Mouse (Mus musculus) stomach, embryonic 14.5 days (tissue): ENCODE data around the gene Hist1h2bj. TPM values are rescaled to one million over a fixed set of nuclear protein-coding genes. Genes with fewer than 3 reads are reported as not detected.
A peak's percentile ranks its signal among the peaks of the same experiment; 100 is the strongest.
"Not testable (repeated sequence)": the region's sequence is repeated elsewhere in the genome, so short reads cannot be mapped to it uniquely, and the experiment has no call there.

ENCODE experiments used
- ATAC-seq: fragments of 200-750 bp; cut with Nextera tagmentation; 2 replicates; pipeline ENCODE4 v1.8.0; 2017; ENCODE audit warnings: low read depth, moderate TSS enrichment; ENCODE audit not compliant: insufficient number of reproducible peaks, insufficient read depth, low FRiP score
- H3K27ac ChIP-seq: fragments of 300-500 bp; sonication (generic); 2 replicates; pipeline ENCODE4 v1.5.1; 2014; ENCODE audit warnings: mild to moderate bottlenecking, low read length, moderate library complexity, mixed read lengths
- H3K27me3 ChIP-seq: fragments of 300-500 bp; sonication (generic); 2 replicates; pipeline ENCODE4 v1.6.1; 2014; ENCODE audit warnings: low read length, control low read depth, mixed read lengths; ENCODE audit not compliant: control insufficient read depth, insufficient read depth
- H3K36me3 ChIP-seq: fragments of 300-500 bp; sonication (generic); 2 replicates; pipeline ENCODE4 v1.6.1; 2014; ENCODE audit warnings: mild to moderate bottlenecking, control low read depth, low read length, moderate library complexity, mixed read lengths; ENCODE audit not compliant: control insufficient read depth, insufficient read depth
- H3K4me1 ChIP-seq: fragments of 300-500 bp; sonication (generic); 2 replicates; pipeline ENCODE4 v1.6.1; 2014; ENCODE audit warnings: low read length, control low read depth, mixed read lengths; ENCODE audit not compliant: control insufficient read depth, insufficient read depth
- H3K4me2 ChIP-seq: fragments of 300-500 bp; sonication (generic); replicated peaks from 2 replicates; pipeline ENCODE4 v1.6.1; 2014; ENCODE audit warnings: low read depth, low read length, control low read depth
- H3K4me3 ChIP-seq: fragments of 300-500 bp; sonication (generic); 2 replicates; pipeline ENCODE4 v1.5.1; 2014; ENCODE audit warnings: low read depth, low read length, control low read depth
- H3K9ac ChIP-seq: fragments of 300-500 bp; sonication (generic); replicated peaks from 2 replicates; pipeline ENCODE4 v1.6.1; 2014; ENCODE audit warnings: low read depth, mild to moderate bottlenecking, control low read depth, low read length, moderate library complexity, mixed read lengths
- H3K9me3 ChIP-seq: fragments of 300-500 bp; sonication (generic); 2 replicates; pipeline ENCODE4 v1.6.1; 2016; ENCODE audit warnings: low read depth, low read length, control low read depth; ENCODE audit not compliant: control insufficient read depth
- WGBS: fragments of 180-500 bp; shearing (Covaris S2); extraction: QIAGEN DNeasy Blood & Tissue Kit; methylation state at CpG from one replicate; pipeline ENCODE4 v1.1.7; 2014; 5-methylcytosine and 5-hydroxymethylcytosine counted together
- polyA plus RNA-seq: library from polyadenylated mRNA; unstranded; fragments of >200 nt; fragmentation: Nextera tagmentation; extraction: Ambion mirVana; gene quantifications from 2 replicates; pipeline ENCODE4 v1.2.1, GENCODE M21; 2014

The Hist1h2bj gene
- polyA plus RNA-seq, 1 experiment from 2014 or later: 12.4 TPM

DNA sequence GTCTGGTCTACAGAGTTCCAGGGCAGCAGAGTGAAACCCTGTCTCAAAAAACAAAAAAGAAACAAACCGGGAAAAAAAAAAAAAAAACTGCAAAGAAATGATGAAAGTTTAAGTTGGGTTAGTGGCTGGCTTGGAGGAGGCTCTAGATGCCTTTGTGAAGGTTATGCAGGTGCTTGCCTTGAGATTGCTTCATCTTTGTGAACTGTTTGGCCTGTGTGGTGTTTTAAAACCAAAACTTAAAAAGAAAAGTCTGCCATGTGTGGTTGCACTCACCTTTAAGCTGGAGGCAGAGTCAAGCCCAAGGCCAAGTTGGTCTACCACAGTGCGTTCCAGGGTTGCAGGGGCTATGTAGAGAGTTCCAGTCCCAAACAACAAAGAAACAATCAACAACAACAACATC is 6.0 kb downstream of the Hist1h2bj start:
- Histone ChIP-seq H3K27me3 (no peaks in the 10 kb centered on the region), H3K4me1 (no peaks in the 10 kb centered on the region; the same call in 1 of the 2 replicates), H3K9me3 (no peaks in the 10 kb centered on the region), H3K9ac (no peak overlapping the region), H3K27ac (no peak overlapping the region), H3K36me3 (no peaks in the 10 kb centered on the region), H3K4me2 (no peak overlapping the region), H3K4me3 (no peak overlapping the region)
- 78% methylated on average over 2 of the region's 2 CpGs for WGBS
- no peak for ATAC-seq

DNA sequence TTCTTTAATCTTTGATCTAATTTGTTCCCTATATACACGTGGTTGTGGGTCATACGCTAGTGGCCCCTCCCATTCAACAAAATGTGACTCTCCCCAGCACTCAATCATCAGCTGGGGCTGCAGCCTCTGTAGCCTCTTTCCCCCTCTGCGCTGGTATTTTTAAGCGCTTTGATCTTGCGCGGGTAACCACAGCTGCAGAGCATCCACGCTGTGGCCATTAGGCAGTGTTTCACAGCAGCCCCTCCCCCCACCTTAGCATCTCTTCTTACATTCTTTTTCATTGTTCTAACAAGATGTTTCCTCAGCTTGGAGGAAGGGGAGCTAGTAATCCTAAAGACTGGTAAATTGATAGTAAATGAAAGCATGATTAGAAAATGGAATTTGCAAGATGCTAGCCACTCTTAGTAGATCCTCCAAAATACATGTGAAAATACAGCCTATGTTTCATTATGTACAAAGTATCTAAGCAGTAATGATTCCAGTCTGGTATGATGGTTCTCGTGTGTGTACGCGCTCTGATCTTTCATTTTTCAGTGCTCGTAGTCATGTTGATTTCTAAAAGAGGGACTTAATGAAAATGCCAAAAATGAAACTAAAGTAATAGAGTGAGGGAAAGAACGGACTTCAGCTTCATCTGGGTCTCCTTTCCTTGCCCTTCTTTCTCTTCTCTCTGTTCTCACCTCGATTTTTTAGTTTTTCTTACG is 6.9 kb downstream of the Hist1h2bj start:
- no peaks in the 10 kb centered on the region for H3K9me3 ChIP-seq
- H3K36me3 ChIP-seq: no peaks in the 10 kb centered on the region
- H3K9ac ChIP-seq: no peak overlapping the region; the same call in 1 of the 2 replicates
- no peaks in the 10 kb centered on the region; the same call in 1 of the 2 replicates for H3K4me1 ChIP-seq
- no peaks in the 10 kb centered on the region for H3K27me3 ChIP-seq
- H3K27ac ChIP-seq: peak overlapping the region; percentile 62
- peak overlapping the region; percentile 64 for H3K4me2 ChIP-seq
- WGBS: under 1% methylated on average over 14 of the region's 14 CpGs
- H3K4me3 ChIP-seq: peak overlapping the region; percentile 30
- ATAC-seq: peak; percentile 20; the same call in 1 of the 2 replicates

DNA sequence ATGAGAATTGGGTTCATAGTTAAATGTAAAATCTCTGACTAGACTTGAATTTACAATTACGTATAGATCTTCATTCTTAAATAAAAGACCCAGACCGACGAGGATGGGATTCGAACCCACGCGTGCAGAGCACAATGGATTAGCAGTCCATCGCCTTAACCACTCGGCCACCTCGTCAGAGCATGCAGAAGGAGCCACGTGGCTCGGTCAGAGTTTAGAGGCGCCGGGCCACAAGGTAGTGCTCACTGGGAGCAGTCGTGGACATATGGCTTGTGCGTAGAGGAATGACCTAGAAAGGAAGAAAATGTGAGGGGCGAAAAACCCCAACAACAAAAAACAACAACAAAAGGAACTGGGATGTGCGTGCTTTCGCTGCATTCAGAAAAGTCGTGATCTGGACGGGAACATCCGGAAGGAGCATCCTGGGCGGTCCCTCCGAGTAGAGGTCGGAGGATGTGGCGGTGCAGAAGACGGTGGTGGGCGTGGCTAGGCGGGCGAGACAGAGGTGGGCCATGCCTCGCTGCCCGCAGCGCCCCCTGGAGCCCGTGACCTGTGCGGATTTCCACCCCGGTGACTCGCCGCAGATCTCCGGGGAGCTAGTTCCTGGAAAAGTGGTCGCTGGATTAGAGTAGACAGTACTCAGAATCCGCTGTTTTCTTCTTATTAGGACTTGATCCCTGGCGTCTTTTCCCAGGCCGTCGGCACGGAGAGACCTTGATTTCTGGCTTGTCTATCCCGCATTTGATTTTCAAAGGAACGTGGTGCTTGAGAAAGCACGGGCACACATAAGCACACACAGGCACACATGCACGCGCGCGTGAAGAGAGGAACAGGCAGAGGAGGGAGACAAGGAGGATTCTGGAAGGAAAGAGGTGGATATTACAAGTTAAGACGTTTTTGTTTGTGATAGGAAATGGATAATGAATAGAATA is 7.8 kb downstream of the Hist1h2bj start:
- Histone ChIP-seq H3K4me3 (peak overlapping the region; percentile 30), H3K27me3 (no peaks in the 10 kb centered on the region), H3K27ac (peak overlapping the region; percentile 62), H3K4me2 (peak overlapping the region; percentile 64), H3K36me3 (no peaks in the 10 kb centered on the region), H3K9ac (no peak overlapping the region; the same call in 1 of the 2 replicates), H3K4me1 (no peaks in the 10 kb centered on the region; the same call in 1 of the 2 replicates), H3K9me3 (no peaks in the 10 kb centered on the region)
- peak; percentile 93 for ATAC-seq
- under 1% methylated on average over 52 of the region's 52 CpGs for WGBS

DNA sequence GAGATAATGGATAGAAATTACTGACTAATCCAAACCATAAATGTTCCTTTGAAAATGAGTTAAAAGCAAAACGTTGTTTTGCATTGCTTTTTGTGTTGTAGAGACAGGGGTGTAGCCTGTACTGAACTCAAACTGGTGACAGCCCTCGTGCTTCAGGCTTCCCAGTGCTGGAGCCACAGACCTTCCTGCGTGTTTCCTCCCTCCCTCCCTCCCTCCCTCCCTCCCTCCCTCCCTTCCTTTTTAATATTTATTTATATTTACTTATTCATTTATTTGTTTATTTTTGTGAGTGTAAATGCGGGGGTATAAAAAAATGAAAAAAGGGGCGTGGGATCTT is 8.5 kb downstream of the Hist1h2bj start:
- Histone ChIP-seq H3K4me2 (peak overlapping the region; percentile 64), H3K4me3 (peak overlapping the region; percentile 30), H3K9me3 (no peaks in the 10 kb centered on the region), H3K9ac (no peak overlapping the region; the same call in 1 of the 2 replicates), H3K27ac (peak overlapping the region; percentile 35; the same call in 1 of the 2 replicates), H3K36me3 (no peaks in the 10 kb centered on the region), H3K4me1 (no peaks in the 10 kb centered on the region; the same call in 1 of the 2 replicates), H3K27me3 (no peaks in the 10 kb centered on the region)
- no peak for ATAC-seq
- 10% methylated on average over 5 of the region's 5 CpGs for WGBS

DNA sequence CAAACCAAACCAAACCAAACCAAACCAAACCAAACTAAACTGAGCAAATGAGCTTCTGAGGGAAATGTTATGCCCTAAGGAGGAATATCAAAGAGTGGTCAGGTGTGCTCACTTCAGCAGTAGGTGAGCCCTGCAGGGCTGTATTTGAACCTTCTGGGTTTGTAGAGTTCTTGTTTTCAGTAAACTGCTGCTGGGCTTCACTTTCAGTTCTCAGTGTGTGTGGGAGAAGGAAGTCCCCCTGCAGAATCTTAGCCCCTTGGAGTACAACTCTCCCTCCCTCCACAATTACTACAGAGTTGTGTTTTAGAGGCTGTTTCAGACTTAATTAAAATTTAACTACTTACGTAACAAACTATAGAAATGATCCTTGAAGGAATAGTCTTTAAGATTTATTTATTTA is 10.7 kb downstream of the Hist1h2bj start:
- ATAC-seq: no peak
- WGBS: 94% methylated on average over 1 of the region's 1 CpGs
- Histone ChIP-seq H3K4me3 (no peak overlapping the region), H3K4me1 (no peaks in the 10 kb centered on the region; the same call in 1 of the 2 replicates), H3K9me3 (no peaks in the 10 kb centered on the region), H3K36me3 (no peaks in the 10 kb centered on the region), H3K9ac (no peak overlapping the region), H3K4me2 (no peak overlapping the region), H3K27ac (no peak overlapping the region), H3K27me3 (no peaks in the 10 kb centered on the region)

- H3K4me2 ChIP-seq: no peak overlapping the region
- no peaks in the 10 kb centered on the region for H3K4me1 ChIP-seq
- H3K36me3 ChIP-seq: no peaks in the 10 kb centered on the region
- no peaks in the 10 kb centered on the region for H3K9me3 ChIP-seq
- no peaks in the 10 kb centered on the region for H3K27me3 ChIP-seq
- no peak overlapping the region for H3K4me3 ChIP-seq
- no peak overlapping the region for H3K27ac ChIP-seq
- H3K9ac ChIP-seq: no peak overlapping the region
- 58% methylated on average over 1 of the region's 1 CpGs for WGBS
- no peak for ATAC-seq
Measured at GRCm38 (mm10) chr13:22061422-22061821, 18.4 kb downstream of the Hist1h2bj start.

DNA sequence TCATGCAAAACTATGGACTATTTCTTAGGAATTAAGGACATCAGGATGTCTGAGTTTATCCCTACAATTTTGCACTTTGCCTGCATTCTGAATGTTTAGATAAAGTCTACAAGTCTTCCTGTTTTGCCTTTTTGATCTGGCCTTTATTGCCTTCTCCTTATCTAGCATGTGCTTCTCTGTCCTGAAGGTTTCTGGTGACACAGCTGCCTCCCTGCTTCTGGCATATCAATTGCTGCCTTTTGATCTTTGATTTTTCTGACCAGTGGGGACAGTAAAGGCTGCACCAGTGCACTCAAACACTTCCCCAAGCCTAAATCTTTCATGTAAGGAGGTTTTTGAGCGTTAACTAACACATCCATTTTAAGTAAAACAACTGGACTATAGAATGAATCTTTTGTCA is 20.5 kb downstream of the Hist1h2bj start:
- WGBS: 56% methylated on average over 1 of the region's 1 CpGs
- no peaks in the 10 kb centered on the region for H3K9me3 ChIP-seq

GRCm38 (mm10) chr13:22084140-22084539 is 41.1 kb downstream of the Hist1h2bj start, which contains the start of gene Vmn1r188:
Gene Vmn1r188 (plus strand): TSS chr13:22084440.
- not testable (repeated sequence) for H3K36me3 ChIP-seq, H3K4me2 ChIP-seq, H3K9ac ChIP-seq, ATAC-seq, H3K27me3 ChIP-seq, H3K4me1 ChIP-seq, H3K9me3 ChIP-seq, H3K4me3 ChIP-seq, H3K27ac ChIP-seq
- WGBS: 75% methylated on average over 1 of the region's 1 CpGs

More for the DNA sequence above, 20.5 kb downstream of the Hist1h2bj start:
- Histone ChIP-seq H3K4me3 (no peak overlapping the region), H3K4me1 (no peaks in the 10 kb centered on the region), H3K36me3 (no peaks in the 10 kb centered on the region), H3K9ac (no peak overlapping the region), H3K27me3 (no peaks in the 10 kb centered on the region), H3K27ac (no peak overlapping the region), H3K4me2 (no peak overlapping the region)
- no peak for ATAC-seq
